Mouse (Mus musculus): ENCODE measurements around the gene Zscan25.
A peak's percentile ranks its signal among the peaks of the same experiment; 100 is the strongest.
"Not testable (repeated sequence)": the region's sequence is repeated elsewhere in the genome, so short reads cannot be mapped to it uniquely, and the experiment has no call there.

The Zscan25 gene

DNA sequence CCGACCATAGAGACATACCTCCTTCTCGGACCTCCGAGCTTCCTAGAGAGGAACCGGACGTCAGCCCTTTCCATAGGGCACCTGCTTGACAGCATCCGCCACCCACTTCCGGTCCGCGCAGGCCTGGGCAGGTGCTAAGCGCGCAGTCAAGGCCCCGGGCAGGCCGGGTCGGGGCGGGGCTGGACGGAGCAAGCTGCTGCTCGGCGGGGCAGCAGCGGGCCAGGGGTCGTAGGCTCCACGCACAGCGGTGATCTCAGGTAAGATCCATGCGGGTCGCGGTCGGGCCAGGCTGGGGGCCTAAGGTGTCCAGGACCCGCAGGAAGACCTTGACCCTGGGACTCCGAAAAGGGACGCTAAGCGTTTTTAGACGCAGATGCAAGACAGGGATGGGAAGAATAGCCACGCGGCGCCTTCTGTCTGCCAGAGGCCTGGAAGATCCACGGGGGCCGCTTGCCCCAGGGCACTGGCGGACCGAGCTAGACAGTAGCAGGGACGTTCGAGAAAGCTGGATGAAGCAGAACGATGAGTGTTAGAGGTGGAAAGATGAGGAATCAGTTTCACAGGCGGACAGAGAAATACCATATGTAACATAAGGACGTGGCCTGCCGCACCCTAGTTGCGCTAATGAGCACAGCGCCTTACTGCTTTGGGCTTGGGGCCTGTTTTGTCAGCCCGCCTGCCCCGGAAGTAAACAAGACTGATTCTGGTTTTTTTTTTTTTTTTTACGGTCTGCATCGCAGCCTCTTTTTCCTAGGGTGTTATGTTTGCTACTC, at the start of gene Zscan25:
Gene Zscan25, plus strand, starts transcription at position 130 of the 773 bp plus-strand sequence.
- peak; percentile 71 to 74 for DNase-seq (ENCODE audit: low read depth in 1 of 2, low spot score in 2 of 2)

- DNase-seq (ENCODE audit: low read depth in 1 of 2, low spot score in 2 of 2): no peak
Observed at GRCm38 (mm10) chr5:145230641-145231040, 49.7 kb upstream of the Zscan25 start.

DNA sequence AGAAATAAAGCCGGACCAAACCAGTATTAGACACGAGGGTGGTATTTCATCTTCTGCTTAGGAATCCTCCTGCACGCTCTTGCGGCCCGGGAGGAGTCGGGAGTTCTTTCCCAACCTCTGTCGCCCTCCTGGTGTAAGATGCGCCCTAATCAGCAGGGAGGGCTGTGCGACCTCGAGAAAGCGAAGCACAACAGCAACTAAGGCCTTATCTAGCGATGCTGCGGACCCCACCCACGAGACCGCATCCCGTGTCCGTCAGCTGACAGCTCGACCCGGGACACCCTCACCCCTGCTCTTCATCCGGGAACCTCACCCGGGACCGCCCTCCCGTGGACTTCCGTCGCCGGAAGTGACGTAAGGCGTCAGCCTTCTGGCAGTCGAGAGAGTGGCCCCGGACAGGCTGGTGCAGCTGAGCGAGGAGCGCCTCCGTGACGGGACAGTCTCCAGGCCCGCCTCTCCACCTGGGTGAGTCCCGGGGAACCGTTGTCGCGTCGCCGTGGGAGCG, 48.9 kb upstream of the Zscan25 start, which contains the start of gene Zfp655:
Gene Zfp655, plus strand, starts transcription at position 349 of the 505 bp plus-strand sequence.
- peak; percentile 94 to 98 for DNase-seq (ENCODE audit: low read depth in 1 of 2, low spot score in 2 of 2)

GRCm38 (mm10) chr5:145231893-145232411, 48.3 kb upstream of the Zscan25 start:
- DNase-seq (ENCODE audit: low read depth in 1 of 2, low spot score in 2 of 2): no peak

DNA sequence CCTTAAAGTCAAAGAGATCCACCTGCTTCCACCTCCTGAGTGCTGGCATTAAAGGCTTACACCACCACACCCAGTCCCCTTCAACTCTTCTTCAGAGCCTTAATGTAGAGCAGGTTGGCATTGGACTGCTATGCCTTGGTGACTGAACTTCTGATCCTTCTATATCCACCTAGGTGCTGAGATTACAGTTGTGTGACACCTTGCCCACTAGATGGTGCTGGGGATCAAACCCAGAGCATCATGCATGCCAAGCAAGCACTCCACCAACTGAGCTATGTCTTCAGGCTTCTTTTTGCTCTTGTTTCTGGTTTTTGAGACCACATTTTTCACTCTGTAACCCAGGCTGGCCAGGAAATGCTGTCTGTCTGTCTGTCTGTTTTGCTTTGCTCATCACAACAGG, 45.7 kb upstream of the Zscan25 start:
- no peak for DNase-seq (ENCODE audit: low read depth in 1 of 2, low spot score in 2 of 2)

GRCm38 (mm10) chr5:145249520-145249919, 30.8 kb upstream of the Zscan25 start:
- DNase-seq (ENCODE audit: low read depth in 1 of 2, low spot score in 2 of 2): no peak

- not testable (repeated sequence) for DNase-seq (ENCODE audit: low read depth in 1 of 2, low spot score in 2 of 2)
Observed at GRCm38 (mm10) chr5:145273568-145273967, 6.7 kb upstream of the Zscan25 start.

GRCm38 (mm10) chr5:145279948-145280347, 352 bp upstream of the Zscan25 start:
- DNase-seq (ENCODE audit: low read depth in 1 of 2, low spot score in 2 of 2): no peak

GRCm38 (mm10) chr5:145288382-145288781, 8.1 kb downstream of the Zscan25 start:
- no peak for DNase-seq (ENCODE audit: low read depth in 1 of 2, low spot score in 2 of 2)

DNA sequence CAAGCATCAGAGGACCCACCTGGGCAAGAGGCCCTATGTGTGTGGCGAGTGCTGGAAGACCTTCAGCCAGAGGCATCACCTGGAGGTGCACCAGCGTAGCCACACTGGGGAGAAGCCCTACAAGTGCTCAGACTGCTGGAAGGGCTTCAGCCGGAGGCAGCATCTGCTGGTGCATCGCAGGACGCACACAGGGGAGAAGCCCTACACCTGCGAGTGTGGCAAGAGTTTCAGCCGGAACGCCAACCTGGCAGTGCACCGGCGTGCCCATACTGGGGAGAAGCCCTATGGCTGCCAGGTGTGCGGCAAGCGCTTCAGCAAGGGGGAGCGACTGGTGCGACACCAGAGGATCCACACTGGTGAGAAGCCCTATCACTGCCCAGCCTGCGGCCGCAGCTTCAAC, 10.4 kb downstream of the Zscan25 start:
- DNase-seq (ENCODE audit: low read depth in 1 of 2, low spot score in 2 of 2): no peak

GRCm38 (mm10) chr5:145292398-145292797, 12.1 kb downstream of the Zscan25 start:
- no peak for DNase-seq (ENCODE audit: low read depth in 1 of 2, low spot score in 2 of 2)

- no peak for DNase-seq (ENCODE audit: low read depth in 1 of 2, low spot score in 2 of 2)
Observed at GRCm38 (mm10) chr5:145300469-145300868, 20.2 kb downstream of the Zscan25 start.

DNA sequence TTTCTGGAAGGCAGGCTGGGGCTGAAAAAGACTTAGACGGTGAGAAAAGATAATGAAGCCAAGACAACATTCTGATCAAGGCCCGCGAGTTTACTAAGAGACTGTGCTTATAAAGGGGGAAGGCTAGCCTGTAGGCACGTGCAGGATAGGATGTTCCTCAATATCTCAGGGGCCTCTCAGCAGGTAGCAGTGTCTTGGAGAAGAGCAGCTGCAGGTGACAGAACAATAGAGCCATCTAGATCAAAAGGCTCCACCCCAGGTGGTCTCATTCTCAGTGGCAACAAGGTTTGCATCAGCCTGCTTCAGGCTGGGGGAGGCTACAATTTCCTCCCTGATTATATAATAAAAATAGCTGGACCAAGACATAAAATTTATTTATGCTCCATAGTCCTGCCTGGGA, 21.5 kb downstream of the Zscan25 start:
- DNase-seq (ENCODE audit: low read depth in 1 of 2, low spot score in 2 of 2): not testable (repeated sequence)

- no peak for DNase-seq (ENCODE audit: low read depth in 1 of 2, low spot score in 2 of 2)
Observed at GRCm38 (mm10) chr5:145302424-145302823, 22.1 kb downstream of the Zscan25 start.

- DNase-seq (ENCODE audit: low read depth in 1 of 2, low spot score in 2 of 2): not testable (repeated sequence)
Observed at GRCm38 (mm10) chr5:145306953-145307352, 26.7 kb downstream of the Zscan25 start.

DNA sequence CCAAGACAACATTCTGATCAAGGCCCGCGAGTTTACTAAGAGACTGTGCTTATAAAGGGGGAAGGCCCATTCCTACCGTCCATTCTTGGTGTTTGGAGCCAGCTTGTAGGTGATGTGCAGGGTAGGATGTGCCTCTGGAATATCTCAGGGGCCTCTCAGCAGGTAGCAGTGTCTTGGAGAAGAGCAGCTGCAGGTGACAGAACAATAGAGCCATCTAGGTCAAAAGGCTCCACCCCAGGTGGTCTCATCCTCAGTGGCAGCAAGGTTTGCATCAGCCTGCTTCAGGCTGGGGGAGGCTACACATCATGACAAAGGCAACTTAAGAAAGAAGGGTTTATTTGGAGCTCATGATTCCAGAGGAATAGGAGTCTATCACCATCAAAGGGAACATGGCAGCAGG, 27.5 kb downstream of the Zscan25 start:
- DNase-seq (ENCODE audit: low read depth in 1 of 2, low spot score in 2 of 2): not testable (repeated sequence)

GRCm38 (mm10) chr5:145313845-145314244, 33.5 kb downstream of the Zscan25 start:
- no peak for DNase-seq (ENCODE audit: low read depth in 1 of 2, low spot score in 2 of 2)

DNA sequence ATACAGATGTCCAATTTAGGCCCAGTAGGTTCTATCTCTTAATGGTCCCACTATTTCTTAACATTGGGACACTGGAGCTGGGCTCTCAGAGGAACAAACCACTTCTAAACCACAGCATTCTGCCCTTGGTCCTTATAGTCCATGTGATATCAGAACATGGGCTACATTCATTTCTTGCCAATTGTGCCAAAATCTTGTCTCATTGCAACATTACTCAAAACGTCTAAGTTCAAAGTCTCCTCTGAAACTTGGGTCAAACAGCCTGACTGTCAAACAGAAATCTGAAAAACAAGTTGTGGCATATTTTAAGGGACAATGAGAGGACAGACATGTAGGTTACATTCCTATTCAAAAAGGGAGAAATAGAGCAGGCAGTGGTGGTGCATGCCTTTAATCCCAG, 36.8 kb downstream of the Zscan25 start:
- DNase-seq (ENCODE audit: low read depth in 1 of 2, low spot score in 2 of 2): no peak

DNA sequence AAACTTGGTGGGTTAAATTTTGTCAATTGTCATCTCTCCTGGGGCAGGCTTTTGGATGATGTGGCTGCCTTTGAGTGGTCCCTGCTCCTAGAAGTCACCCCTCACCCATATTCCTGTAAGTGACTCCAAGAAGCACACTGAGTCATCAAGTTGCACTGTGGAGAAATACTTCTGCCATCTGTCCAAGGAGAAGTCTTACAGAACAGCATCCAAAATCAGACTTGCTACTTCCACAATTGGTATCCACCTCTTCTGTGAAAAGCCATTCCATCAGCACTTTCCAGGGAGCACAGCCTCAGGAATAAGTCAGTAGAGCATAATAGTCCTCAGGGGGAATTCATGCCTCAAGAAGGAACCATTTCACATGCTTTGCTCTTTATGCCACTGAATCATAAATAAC, 58.5 kb downstream of the Zscan25 start:
- not testable (repeated sequence) for DNase-seq (ENCODE audit: low read depth in 1 of 2, low spot score in 2 of 2)
